Mouse (Mus musculus) E14TG2a.4 (cell line): ENCODE measurements around the gene 2010109A12Rik.

Experiments used
- H3K27me3 ChIP-seq: 2 replicates; pipeline ENCODE4 v1.6.1; 2014; ENCODE audit warnings: low read length, control low read depth; ENCODE audit not compliant: insufficient read depth
- H3K36me3 ChIP-seq: 2 replicates; pipeline ENCODE4 v1.6.1; 2014; ENCODE audit warnings: low read length, control low read depth; ENCODE audit not compliant: insufficient read depth
- H3K4me1 ChIP-seq: replicated peaks from 2 replicates; pipeline ENCODE4 v1.6.1; 2014; ENCODE audit warnings: low read depth, low read length, control low read depth
- H3K4me3 ChIP-seq: replicated peaks from 2 replicates; pipeline ENCODE4 v1.5.1; 2014; ENCODE audit warnings: mild to moderate bottlenecking, low read length
- H3K9me3 ChIP-seq: 2 replicates; pipeline ENCODE4 v1.6.1; 2014; ENCODE audit warnings: low read length, control low read depth
- CTCF ChIP-seq: conservative IDR thresholded peaks from 2 replicates; pipeline ENCODE4 v1.5.1; 2014; ENCODE audit warnings: low read length
- NANOG ChIP-seq: IDR thresholded peaks from 2 replicates; pipeline ENCODE4 v1.6.1; 2014; ENCODE audit warnings: borderline replicate concordance, low read length, mixed read lengths
- POU5F1 ChIP-seq: IDR thresholded peaks from 2 replicates; pipeline ENCODE4 v1.6.1; 2014; ENCODE audit warnings: low read length, borderline replicate concordance

2010109A12Rik gene

DNA sequence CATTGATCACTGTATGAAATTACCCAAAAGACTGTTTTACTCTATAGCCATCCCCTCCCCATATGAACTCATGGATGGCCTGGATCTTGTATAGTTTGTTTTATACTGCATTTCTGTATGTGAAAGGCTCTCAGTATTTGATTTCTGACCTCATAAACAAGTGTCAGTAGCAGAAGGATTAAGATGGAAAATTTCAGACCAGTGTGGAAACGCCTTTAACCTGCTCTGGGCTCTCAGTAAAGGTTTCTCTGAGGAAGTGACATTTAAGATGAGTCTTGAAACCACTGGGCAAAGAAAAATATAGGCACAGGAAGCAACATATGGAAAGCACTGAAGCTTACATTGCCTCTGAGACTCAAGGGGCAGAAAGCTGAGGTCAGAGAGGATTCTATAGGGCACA is 1.2 kb downstream of the 2010109A12Rik start:
- no peaks in the 10 kb centered on the region for H3K36me3 ChIP-seq
- no peaks in the 10 kb centered on the region for H3K27me3 ChIP-seq
- TF ChIP-seq CTCF (no peak), NANOG (no peak), POU5F1 (no peak)
- no peak overlapping the region for H3K4me3 ChIP-seq
- H3K9me3 ChIP-seq, result no peaks in the 10 kb centered on the region
- peaks cover 22% of the 10 kb centered on the region for H3K4me1 ChIP-seq

DNA sequence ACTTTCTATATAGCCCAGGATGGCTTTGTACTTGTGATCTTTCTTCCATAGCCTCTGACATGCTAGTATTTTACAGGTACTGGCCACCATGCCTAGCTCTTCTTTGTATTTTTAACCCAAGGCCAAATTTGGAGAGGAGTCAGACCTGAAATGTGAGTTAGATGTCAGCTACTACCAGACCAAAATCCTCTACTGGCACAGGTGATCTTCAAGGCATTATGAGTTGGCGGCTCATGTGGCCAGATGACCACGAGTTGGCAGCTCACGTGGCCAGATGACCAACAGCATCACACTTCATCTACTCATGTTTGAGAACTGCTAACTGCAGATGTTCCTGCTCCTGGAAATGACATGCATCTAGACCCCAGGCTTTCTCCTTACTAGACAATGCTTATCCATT is 12.1 kb downstream of the 2010109A12Rik start:
- H3K9me3 ChIP-seq, result no peaks in the 10 kb centered on the region
- no peaks in the 10 kb centered on the region for H3K4me1 ChIP-seq
- H3K27me3 ChIP-seq, result peaks cover 4% of the 10 kb centered on the region; the same call in 1 of the 2 replicates
- TF ChIP-seq CTCF (no peak), NANOG (no peak), POU5F1 (no peak)
- H3K36me3 ChIP-seq, result no peaks in the 10 kb centered on the region
- no peak overlapping the region for H3K4me3 ChIP-seq

DNA sequence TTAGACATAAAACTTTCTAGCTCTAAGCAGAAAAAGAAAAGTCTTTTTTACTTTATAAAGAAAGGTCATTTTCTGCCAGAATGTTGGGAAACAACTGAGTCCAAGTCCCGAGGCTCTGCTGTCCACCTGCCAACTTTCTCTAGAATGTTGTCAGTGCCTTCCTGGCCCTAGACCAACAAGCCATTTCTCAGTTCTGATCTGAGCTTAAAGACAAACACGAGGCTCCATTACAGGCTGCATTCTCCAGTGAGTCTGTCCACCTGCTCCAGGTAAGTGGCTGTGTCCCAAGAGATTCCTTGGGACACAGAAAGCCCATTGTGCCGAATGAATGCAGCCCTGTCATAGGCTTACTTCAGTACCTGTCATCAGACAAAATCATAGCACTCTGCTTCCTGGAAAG is 15.3 kb downstream of the 2010109A12Rik start:
- no peaks in the 10 kb centered on the region for H3K36me3 ChIP-seq
- H3K4me1 ChIP-seq, result no peaks in the 10 kb centered on the region
- no peaks in the 10 kb centered on the region for H3K9me3 ChIP-seq
- no peak overlapping the region for H3K4me3 ChIP-seq
- peaks cover 7% of the 10 kb centered on the region; the same call in 1 of the 2 replicates for H3K27me3 ChIP-seq
- TF ChIP-seq CTCF (no peak), NANOG (no peak), POU5F1 (no peak)

DNA sequence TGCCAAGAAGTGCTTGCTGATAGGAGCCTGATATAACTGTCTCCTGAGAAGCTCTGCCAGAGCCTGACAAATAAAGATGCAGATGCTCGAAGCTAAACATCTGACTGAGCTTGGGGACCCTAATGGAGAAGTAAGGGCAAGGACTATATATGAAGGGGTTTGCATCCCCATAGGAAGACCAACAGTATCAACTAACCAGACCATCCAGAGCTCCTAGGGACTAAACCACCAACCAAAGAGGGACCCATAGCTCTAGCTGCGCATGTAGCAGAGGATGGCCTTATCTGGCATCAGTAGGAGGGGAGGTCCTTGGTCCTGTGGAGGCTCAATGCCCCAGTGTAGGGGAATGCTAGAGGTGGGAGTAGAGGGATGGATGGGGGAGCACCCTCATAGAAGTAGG is 18.2 kb downstream of the 2010109A12Rik start:
- no peak for TF ChIP-seq NANOG
- no peak for TF ChIP-seq CTCF
- no peak for TF ChIP-seq POU5F1
- Histone ChIP-seq H3K27me3 (peaks cover 7% of the 10 kb centered on the region; the same call in 1 of the 2 replicates), H3K4me1 (no peaks in the 10 kb centered on the region), H3K36me3 (no peaks in the 10 kb centered on the region), H3K4me3 (no peak overlapping the region), H3K9me3 (no peaks in the 10 kb centered on the region)

DNA sequence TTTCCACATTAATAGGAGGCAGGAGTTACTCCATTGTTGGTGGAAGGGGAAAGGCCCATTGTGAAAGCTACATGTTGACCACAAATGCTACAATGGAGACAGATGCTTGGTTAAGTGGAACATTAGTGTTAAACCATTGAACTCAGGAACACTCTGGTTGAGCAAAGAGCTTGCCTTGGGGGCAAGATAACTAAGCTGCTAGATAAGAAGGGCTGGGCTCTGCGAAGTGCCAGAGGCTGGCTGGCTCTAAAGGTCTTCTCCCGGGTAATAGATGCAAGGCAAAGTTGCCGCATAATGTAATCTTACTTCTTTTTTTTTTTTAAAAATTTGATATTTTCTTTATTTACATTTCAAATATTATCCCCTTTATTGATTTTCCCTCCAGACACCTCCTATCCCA is 20.8 kb downstream of the 2010109A12Rik start:
- H3K4me1 ChIP-seq, result no peaks in the 10 kb centered on the region
- no peaks in the 10 kb centered on the region for H3K36me3 ChIP-seq
- TF ChIP-seq NANOG, result no peak
- no peak for TF ChIP-seq POU5F1
- no peak for TF ChIP-seq CTCF
- no peaks in the 10 kb centered on the region for H3K9me3 ChIP-seq
- peaks cover 7% of the 10 kb centered on the region; the same call in 1 of the 2 replicates for H3K27me3 ChIP-seq
- H3K4me3 ChIP-seq, result no peak overlapping the region

DNA sequence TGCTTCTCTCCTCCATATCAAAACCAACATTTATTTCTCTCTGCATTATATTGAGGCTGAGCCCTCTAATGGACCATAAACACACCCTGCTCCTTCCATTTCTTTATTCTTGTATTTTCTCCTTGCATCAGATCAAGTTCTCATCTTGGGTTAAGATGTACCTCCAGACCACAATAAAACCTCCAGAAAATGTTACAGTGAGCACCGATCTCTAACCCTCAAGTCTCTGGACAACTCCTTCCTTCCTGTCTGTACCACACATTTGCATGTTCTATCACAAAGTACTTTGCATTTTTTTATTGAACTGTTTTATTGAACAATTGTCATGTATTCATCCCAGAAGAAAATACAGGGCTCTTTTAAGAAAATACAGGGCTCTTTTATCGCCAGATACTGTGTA is 23.2 kb downstream of the 2010109A12Rik start:
- Histone ChIP-seq H3K27me3 (peaks cover 2% of the 10 kb centered on the region; the same call in 1 of the 2 replicates), H3K4me3 (no peak overlapping the region), H3K36me3 (no peaks in the 10 kb centered on the region), H3K9me3 (no peaks in the 10 kb centered on the region; the same call in 1 of the 2 replicates), H3K4me1 (no peaks in the 10 kb centered on the region)
- no peak for TF ChIP-seq POU5F1
- no peak for TF ChIP-seq CTCF
- TF ChIP-seq NANOG, result no peak

DNA sequence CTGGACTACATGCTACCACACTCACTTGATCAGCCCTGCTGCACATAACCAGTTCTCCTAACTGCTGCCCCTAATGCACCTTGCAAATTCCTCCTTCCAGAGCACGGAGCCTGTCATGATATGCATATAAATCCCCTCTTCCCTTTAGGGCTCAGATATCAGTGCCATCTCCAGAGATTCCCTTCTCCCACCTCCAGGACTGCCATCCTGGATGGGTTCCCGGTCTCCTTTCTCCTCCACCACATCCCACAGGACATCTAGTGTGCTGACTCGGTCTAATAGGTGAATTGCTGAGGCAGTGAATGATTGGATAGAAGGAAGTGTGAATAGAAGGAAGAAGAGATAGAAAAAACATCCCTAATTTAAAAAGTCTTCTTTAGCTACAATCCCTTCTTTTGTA is 25.4 kb downstream of the 2010109A12Rik start:
- no peaks in the 10 kb centered on the region for H3K4me1 ChIP-seq
- H3K36me3 ChIP-seq, result no peaks in the 10 kb centered on the region
- H3K9me3 ChIP-seq, result no peaks in the 10 kb centered on the region; the same call in 1 of the 2 replicates
- H3K27me3 ChIP-seq, result no peaks in the 10 kb centered on the region
- TF ChIP-seq CTCF, result no peak
- no peak for TF ChIP-seq POU5F1
- no peak for TF ChIP-seq NANOG
- H3K4me3 ChIP-seq, result no peak overlapping the region

DNA sequence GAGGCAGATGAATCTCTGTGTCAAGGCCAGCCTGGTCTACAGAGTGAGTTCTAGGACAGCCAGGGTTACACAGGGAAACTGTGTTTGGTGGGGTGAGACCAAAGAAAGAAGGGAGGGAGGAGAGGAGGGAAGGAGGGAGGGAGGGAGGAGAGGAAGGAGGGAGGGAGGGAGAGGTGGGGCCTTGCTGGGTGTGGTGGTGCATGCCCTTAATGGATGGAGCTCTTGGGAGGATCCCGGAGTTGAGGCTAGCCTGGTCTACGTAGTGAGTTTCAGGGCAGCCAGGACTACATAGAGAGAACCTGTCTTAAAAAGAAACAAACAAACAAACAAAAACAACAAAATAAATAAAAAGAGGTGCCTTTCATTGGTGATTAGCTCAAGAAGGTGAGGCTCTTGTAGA is 26.5 kb downstream of the 2010109A12Rik start:
- Histone ChIP-seq H3K9me3 (no peaks in the 10 kb centered on the region; the same call in 1 of the 2 replicates), H3K4me3 (no peak overlapping the region), H3K4me1 (no peaks in the 10 kb centered on the region), H3K27me3 (no peaks in the 10 kb centered on the region), H3K36me3 (no peaks in the 10 kb centered on the region)
- TF ChIP-seq POU5F1, result no peak
- TF ChIP-seq NANOG, result no peak
- TF ChIP-seq CTCF, result no peak

DNA sequence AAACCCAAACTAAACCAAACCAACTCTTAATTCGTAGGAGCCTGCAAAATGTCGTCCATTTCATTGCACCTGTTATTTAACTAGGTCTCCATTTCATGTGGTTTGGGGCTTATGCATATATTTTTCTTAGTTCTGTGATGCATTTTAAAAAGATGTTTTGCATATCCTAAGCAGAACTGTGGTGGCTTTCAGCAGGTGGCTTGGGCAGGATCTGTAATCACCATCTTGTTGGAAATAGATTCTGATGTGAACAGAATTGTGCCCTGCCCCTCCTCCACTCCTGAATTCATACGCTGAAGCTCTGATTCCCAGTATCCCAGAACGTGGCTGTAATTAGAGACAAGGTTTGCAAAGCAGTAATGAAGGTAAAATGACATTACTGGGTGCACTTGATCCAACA is 27.8 kb downstream of the 2010109A12Rik start:
- Histone ChIP-seq H3K36me3 (no peaks in the 10 kb centered on the region), H3K4me3 (no peak overlapping the region), H3K9me3 (no peaks in the 10 kb centered on the region; the same call in 1 of the 2 replicates), H3K4me1 (no peaks in the 10 kb centered on the region), H3K27me3 (no peaks in the 10 kb centered on the region)
- no peak for TF ChIP-seq POU5F1
- no peak for TF ChIP-seq CTCF
- no peak for TF ChIP-seq NANOG
